In the genomic region with DNA sequence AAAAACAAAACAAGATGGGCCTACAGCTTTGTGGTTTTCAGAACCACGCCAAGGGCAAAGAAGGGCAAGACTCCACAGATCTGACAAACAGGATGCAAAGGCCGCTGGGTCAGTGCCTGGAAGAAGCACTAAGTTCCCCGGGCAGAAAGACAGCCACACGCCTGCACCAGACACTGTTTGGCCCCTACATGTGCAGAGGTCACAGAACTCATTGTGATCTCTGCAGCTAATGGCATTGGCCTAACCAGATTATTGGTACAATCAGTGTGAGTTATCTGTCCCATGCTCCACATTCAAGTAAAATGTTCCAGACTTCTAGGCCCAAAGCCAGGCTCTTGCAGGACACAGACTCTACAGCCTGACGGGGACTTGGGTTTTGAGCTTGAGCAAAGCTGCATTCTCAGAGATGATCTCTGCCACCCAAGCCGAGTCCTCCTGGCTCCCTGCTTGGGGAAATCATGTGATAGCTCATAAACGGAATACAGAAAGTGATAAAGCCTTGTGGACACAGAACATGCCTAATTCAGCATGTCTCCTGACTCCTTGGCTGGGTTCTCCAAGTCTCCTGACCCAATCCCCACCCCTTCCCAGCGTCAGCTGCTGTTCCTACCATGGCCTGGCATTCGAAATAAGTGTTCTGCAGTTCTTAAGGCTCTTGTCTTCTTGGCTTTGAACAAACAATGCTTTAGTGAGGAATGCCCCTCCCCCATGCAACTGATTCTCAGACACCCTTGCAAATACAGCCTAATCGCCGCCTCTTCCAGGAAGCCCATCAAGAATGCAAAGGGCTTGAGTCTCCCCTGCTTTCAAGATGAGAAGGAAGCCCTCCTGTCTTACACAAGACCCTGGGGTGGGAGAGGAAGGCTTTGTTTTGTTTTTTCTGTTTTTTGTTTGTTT, we compare ENCODE assay signal across 11 mouse cellular contexts. TPM values are rescaled to one million over a fixed set of nuclear protein-coding genes. Genes with fewer than 3 reads are reported as not detected.
A peak's percentile ranks its signal among the peaks of the same experiment; 100 is the strongest.
DNase-seq lines count a peak whose midpoint lies in the region; ATAC-seq and TF ChIP-seq lines count a peak whose summit lies in the region.
"Had no signal": no experiment of that assay in that cellular context is flagged by ENCODE, and none has a peak within 500 bp of the region (broad histone marks: within the 10 kb centered on the region; RNA-seq: fewer than 3 reads in every experiment).

No protein-coding gene starts in this region.

- H3K27me3 ChIP-seq in heart, embryonic 15.5 days, result no peaks in the 10 kb centered on the region
- H3K27me3 ChIP-seq in forebrain, embryonic 11.5 days (ENCODE audit: control insufficient read depth, insufficient read depth, low read length), result no peaks in the 10 kb centered on the region
- no peaks in the 10 kb centered on the region for H3K27me3 ChIP-seq in forebrain, postnatal 0 days (ENCODE audit: insufficient read depth, low read length)
- H3K27me3 ChIP-seq: midbrain, embryonic 12.5 days had no signal

- no peak for TF ChIP-seq CTCF in forebrain, postnatal 0 days (IDR thresholded peaks at IDR 0.05; ENCODE audit: low read depth)

- peak; percentile 55 for DNase-seq in gastrocnemius, postnatal 25 days
- DNase-seq in gastrocnemius, postnatal 36 days, result no peak
- DNase-seq in R1 (ENCODE audit: low read depth, low spot score), result peak; percentile 55
- peak; percentile 76 for DNase-seq in lung, postnatal 10 days
- no peak for DNase-seq in forebrain, embryonic 11.5 days (ENCODE audit: low spot score)
- no peak for DNase-seq in forebrain, postnatal 0 days
- DNase-seq: left cerebral cortex, postnatal 4 days; retina, postnatal 1 day had no signal

- WGBS in heart, embryonic 15.5 days, result 50% methylated on average over 11 of the region's 11 CpGs
- WGBS in forebrain, embryonic 11.5 days, result 81% methylated on average over 11 of the region's 11 CpGs
- WGBS in forebrain, postnatal 0 days, result 79% methylated on average over 11 of the region's 11 CpGs

- H3K9ac ChIP-seq in heart, embryonic 15.5 days, result no peak overlapping the region
- H3K9ac ChIP-seq in forebrain, embryonic 11.5 days (ENCODE audit: low read length), result no peak overlapping the region
- no peak overlapping the region for H3K9ac ChIP-seq in forebrain, postnatal 0 days
- H3K9ac ChIP-seq: midbrain, embryonic 12.5 days had no signal

- no peaks in the 10 kb centered on the region for H3K36me3 ChIP-seq in heart, embryonic 15.5 days
- H3K36me3 ChIP-seq in forebrain, embryonic 11.5 days (ENCODE audit: control insufficient read depth, insufficient read depth, low read length), result no peaks in the 10 kb centered on the region
- no peaks in the 10 kb centered on the region for H3K36me3 ChIP-seq in forebrain, postnatal 0 days (ENCODE audit: insufficient read depth)
- H3K36me3 ChIP-seq: midbrain, embryonic 12.5 days had no signal

- intact Hi-C loops in gastrocnemius, postnatal 36 days (cut with DNase I), result no loop called here

- no peak overlapping the region for H3K4me2 ChIP-seq in heart, embryonic 15.5 days
- H3K4me2 ChIP-seq in forebrain, embryonic 11.5 days (ENCODE audit: low read depth, low read length, severe bottlenecking), result no peak overlapping the region
- no peak overlapping the region for H3K4me2 ChIP-seq in forebrain, postnatal 0 days (ENCODE audit: low read depth)
- H3K4me2 ChIP-seq: midbrain, embryonic 12.5 days had no signal

- 0 out of 2 replicates have a peak, but pooled peaks have one; percentile 23 for ATAC-seq in heart, embryonic 15.5 days (replicated peaks; ENCODE audit: insufficient number of reproducible peaks, insufficient read depth, low FRiP score, low read depth)
- no peak for ATAC-seq in erythroid progenitor cell, adult 5-6 weeks (replicated peaks; ENCODE audit: low FRiP score, poor library complexity, severe bottlenecking)
- ATAC-seq in forebrain, embryonic 11.5 days (replicated peaks; ENCODE audit: low FRiP score), result no peak
- no peak for ATAC-seq in forebrain, postnatal 0 days

- H3K4me1 ChIP-seq in heart, embryonic 15.5 days (replicated peaks), result peaks cover 38% of the 10 kb centered on the region
- H3K4me1 ChIP-seq in forebrain, embryonic 11.5 days (replicated peaks; ENCODE audit: control insufficient read depth, insufficient read depth, low read length), result peaks cover 5% of the 10 kb centered on the region; the same call in 1 of the 2 replicates
- no peaks in the 10 kb centered on the region for H3K4me1 ChIP-seq in forebrain, postnatal 0 days (ENCODE audit: insufficient read depth)

- H3K4me3 ChIP-seq in heart, embryonic 15.5 days, result no peak overlapping the region
- H3K4me3 ChIP-seq in forebrain, embryonic 11.5 days (ENCODE audit: low read depth, low read length), result no peak overlapping the region
- H3K4me3 ChIP-seq in forebrain, postnatal 0 days (ENCODE audit: low read depth, low read length), result no peak overlapping the region
- H3K4me3 ChIP-seq: midbrain, embryonic 12.5 days had no signal

- peak overlapping the region; percentile 63 for H3K27ac ChIP-seq in heart, embryonic 15.5 days
- no peak overlapping the region for H3K27ac ChIP-seq in forebrain, embryonic 11.5 days (ENCODE audit: low read depth, low read length)
- H3K27ac ChIP-seq in forebrain, postnatal 0 days (ENCODE audit: low read depth, low read length), result no peak overlapping the region
- H3K27ac ChIP-seq: midbrain, embryonic 12.5 days had no signal

- H3K9me3 ChIP-seq in heart, embryonic 15.5 days (replicated peaks), result no peaks in the 10 kb centered on the region
- no peaks in the 10 kb centered on the region for H3K9me3 ChIP-seq in forebrain, embryonic 11.5 days (ENCODE audit: control insufficient read depth, low read length)
- no peaks in the 10 kb centered on the region for H3K9me3 ChIP-seq in forebrain, postnatal 0 days (ENCODE audit: low read length)
- H3K9me3 ChIP-seq: midbrain, embryonic 12.5 days had no signal

RNA-seq across cellular contexts. Expression of a gene that starts 20.1 kb away (rescaled TPM):
- total RNA-seq in gastrocnemius, postnatal 25 days (2021), result 1 to 10 TPM; 1.9 to 2.0 TPM
- total RNA-seq in gastrocnemius, postnatal 36 days (2021), result 1 to 10 TPM; 1.6 to 2.5 TPM
- polyA plus RNA-seq in heart, embryonic 15.5 days (2015; fragmentation: Nextera tagmentation; extraction: Ambion mirVana), result 75.1 and 88.2 TPM in 2 replicates
- total RNA-seq in erythroid progenitor cell, adult 5-6 weeks (2015; ENCODE audit: low replicate concordance), result not detected in 2 replicates
- not detected in 2 replicates for total RNA-seq in erythroid progenitor cell, adult 5-6 weeks (2017; ENCODE audit: low replicate concordance)
- polyA plus RNA-seq in forebrain, embryonic 11.5 days (2014; fragmentation: Nextera tagmentation; extraction: Ambion mirVana), result 15.0 and 18.7 TPM in 2 replicates
- total RNA-seq in forebrain, postnatal 0 days (2014; rRNA removed), result 50.8 and 53.8 TPM in 2 replicates
- 48.1 and 49.9 TPM in 2 replicates for polyA plus RNA-seq in forebrain, postnatal 0 days (2015; fragmentation: Nextera tagmentation; extraction: Ambion mirVana)

Comparison
In these comparisons a context has a peak if more than half of its experiments do, and no peak if none do; other contexts are left out.
1. DNase-seq: peak in gastrocnemius, postnatal 25 days (single experiment), R1 (single experiment) and lung, postnatal 10 days (single experiment); none in gastrocnemius, postnatal 36 days (0 of 2), forebrain, embryonic 11.5 days (single experiment) and forebrain, postnatal 0 days (single experiment).
2. RNA of a gene that starts 20.1 kb away (total RNA-seq): 50.8 to 53.8 TPM in forebrain, postnatal 0 days; 1.6 to 2.5 TPM in gastrocnemius, postnatal 36 days, 1.9 to 2.0 TPM in gastrocnemius, postnatal 25 days and not detected in erythroid progenitor cell, adult 5-6 weeks; every median in the first group is over 10 times any median in the second.